Mouse (Mus musculus): ENCODE results near the gene Grid2ip. TPM values are rescaled to one million over a fixed set of nuclear protein-coding genes. Genes with fewer than 3 reads are reported as not detected.

Grid2ip gene
- total RNA-seq, 2 experiments from 2014 or later, result 4.1 to 8.1 TPM

- DNase-seq (ENCODE audit: low spot score in 2 of 2), result no peak
Observed at GRCm38 (mm10) chr5:143409239-143409638, 52.1 kb downstream of the Grid2ip start.

GRCm38 (mm10) chr5:143410841-143411395 lies 53.8 kb downstream of the Grid2ip start:
- DNase-seq (ENCODE audit: low spot score in 2 of 2), result no peak

GRCm38 (mm10) chr5:143421484-143421883 lies 64.3 kb downstream of the Grid2ip start:
- no peak for DNase-seq (ENCODE audit: low spot score in 2 of 2)

GRCm38 (mm10) chr5:143422990-143423389 lies 65.9 kb downstream of the Grid2ip start:
- DNase-seq (ENCODE audit: low spot score in 2 of 2), result no peak

GRCm38 (mm10) chr5:143423899-143424519 lies 66.9 kb downstream of the Grid2ip start:
- DNase-seq (ENCODE audit: low spot score in 2 of 2), result peak; percentile 29 to 41

- peak; percentile 18 to 22 for DNase-seq (ENCODE audit: low spot score in 2 of 2)
Observed at GRCm38 (mm10) chr5:143434421-143434820, 77.3 kb downstream of the Grid2ip start.

GRCm38 (mm10) chr5:143441298-143441697 lies 84.2 kb downstream of the Grid2ip start:
- no peak for DNase-seq (ENCODE audit: low spot score in 2 of 2)

GRCm38 (mm10) chr5:143441753-143442152 lies 84.6 kb downstream of the Grid2ip start:
- DNase-seq (ENCODE audit: low spot score in 2 of 2), result no peak

Other genes starting within 250 kb of the Grid2ip start
- gene Rnf216, start 244.3 kb upstream of the Grid2ip start, total RNA-seq (2021), result 10 to 100 TPM; 46.4 to 47.4 TPM
- under 1 TPM; 0.10 to 0.12 TPM for gene Olfr718-ps1, start 209.8 kb upstream of the Grid2ip start, total RNA-seq (2021)
- 10 to 100 TPM; 15.2 to 16.6 TPM for gene Rbak, start 176.6 kb upstream of the Grid2ip start, total RNA-seq (2021)
- gene Spdye4b, start 176.3 kb upstream of the Grid2ip start, total RNA-seq (2021), result not detected
- not detected for gene Spdye4a, start 130.4 kb upstream of the Grid2ip start, total RNA-seq (2021)
- gene Zfp12, start 122.2 kb upstream of the Grid2ip start, total RNA-seq (2021), result 10 to 100 TPM; 25.5 to 25.6 TPM
- 10 to 100 TPM; 20.1 to 20.6 TPM for gene Zfp316, start 87.3 kb upstream of the Grid2ip start, total RNA-seq (2021)
- gene Zfp853, start 63.7 kb upstream of the Grid2ip start, total RNA-seq (2021), result 1 to 10 TPM; 7.7 to 7.9 TPM
- gene E130309D02Rik, start 42.0 kb upstream of the Grid2ip start, total RNA-seq (2021), result 10 to 100 TPM; 20.8 to 23.1 TPM
- 10 to 100 TPM; 41.8 to 47.1 TPM for gene Zdhhc4, start 28.1 kb upstream of the Grid2ip start, total RNA-seq (2021)
- 10 to 100 TPM; 42.9 to 49.7 TPM for gene Kdelr2, start 46.5 kb downstream of the Grid2ip start, total RNA-seq (2021)
- 10 to 100 TPM; 22.8 to 22.9 TPM for gene Daglb, start 107.2 kb downstream of the Grid2ip start, total RNA-seq (2021)
- gene Rac1, start 170.7 kb downstream of the Grid2ip start, total RNA-seq (2021), result 100 to 1,000 TPM; 430 to 453 TPM

Measured in layer of hippocampus, postnatal 14 days (tissue).